Mouse (Mus musculus): ENCODE measurements around the gene Cyp2d9. TPM values are rescaled to one million over a fixed set of nuclear protein-coding genes. Genes with fewer than 3 reads are reported as not detected.
"Not testable (repeated sequence)": the region's sequence is repeated elsewhere in the genome, so short reads cannot be mapped to it uniquely, and the experiment has no call there.

Gene Cyp2d9
- not detected for total RNA-seq (2021)

DNA sequence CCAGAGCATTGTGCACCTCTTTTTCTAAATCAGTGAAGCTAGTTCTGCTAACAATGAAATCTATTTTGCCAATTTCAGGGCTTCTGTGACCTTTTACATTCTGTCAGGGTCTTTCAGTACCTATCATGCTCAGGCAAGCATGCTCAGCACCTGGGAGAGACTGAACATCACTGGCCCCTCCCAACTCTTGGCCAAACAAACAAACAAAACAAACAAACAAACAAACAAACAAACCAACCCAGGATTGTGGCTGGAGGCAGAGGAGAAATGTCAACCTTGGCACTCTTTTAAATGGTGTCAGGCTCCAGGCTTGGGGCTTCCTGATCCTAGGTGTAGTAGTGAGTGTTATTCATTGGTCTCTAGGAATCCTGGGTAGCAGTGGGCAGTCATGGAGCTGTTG is at the start of gene Cyp2d9:
Gene Cyp2d9 (plus strand): TSS at position 301 of the 400 bp plus-strand sequence.
- intact Hi-C loops (cut with DNase I) = no loop called here
- no peak for DNase-seq (ENCODE audit: low spot score)

DNA sequence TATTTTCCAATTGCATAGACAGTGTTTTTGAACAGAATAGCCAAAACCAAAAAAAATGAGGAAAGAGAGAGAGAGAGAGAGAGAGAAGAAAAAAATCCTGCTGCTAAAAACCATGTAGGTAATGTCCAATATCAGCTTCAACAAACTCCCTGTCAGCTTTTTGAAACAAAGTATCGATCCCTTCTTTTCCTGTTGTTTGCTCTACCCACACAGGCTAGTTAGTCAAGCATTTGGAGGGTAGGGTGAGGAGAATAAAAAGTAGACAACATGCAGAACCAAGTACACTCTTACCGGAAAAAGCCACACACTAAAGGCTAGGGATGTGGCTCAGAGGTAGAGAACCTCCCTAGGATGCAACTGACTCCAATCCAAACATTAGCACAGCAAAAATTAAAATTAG is 47.5 kb upstream of the Cyp2d9 start:
- DNase-seq (ENCODE audit: low spot score) = no peak
- intact Hi-C loops (cut with DNase I) = loop anchor here (2.0 kb wide), 1 partner anchor 31 kb away; no protein-coding TSS in a partner anchor

DNA sequence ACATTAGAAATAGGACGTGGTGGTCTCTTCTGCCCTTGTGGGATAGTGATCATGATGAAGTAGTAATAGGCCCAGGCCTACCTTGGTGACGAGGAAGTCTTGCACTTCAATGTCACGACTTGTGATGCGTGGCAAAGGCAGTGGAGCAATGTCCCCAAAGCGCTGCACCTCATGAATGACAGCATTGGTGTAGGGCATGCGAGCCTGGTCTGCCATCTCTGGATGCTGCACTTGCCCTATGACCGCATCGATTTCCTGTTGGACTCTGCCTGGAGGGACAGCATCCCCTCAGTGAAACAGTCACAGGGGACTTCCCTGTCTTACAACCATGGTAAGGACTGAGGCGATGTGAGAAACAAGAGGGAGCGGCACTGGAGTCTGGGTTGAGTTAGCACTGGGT is 43.3 kb upstream of the Cyp2d9 start:
- not testable (repeated sequence) for DNase-seq (ENCODE audit: low spot score)

DNA sequence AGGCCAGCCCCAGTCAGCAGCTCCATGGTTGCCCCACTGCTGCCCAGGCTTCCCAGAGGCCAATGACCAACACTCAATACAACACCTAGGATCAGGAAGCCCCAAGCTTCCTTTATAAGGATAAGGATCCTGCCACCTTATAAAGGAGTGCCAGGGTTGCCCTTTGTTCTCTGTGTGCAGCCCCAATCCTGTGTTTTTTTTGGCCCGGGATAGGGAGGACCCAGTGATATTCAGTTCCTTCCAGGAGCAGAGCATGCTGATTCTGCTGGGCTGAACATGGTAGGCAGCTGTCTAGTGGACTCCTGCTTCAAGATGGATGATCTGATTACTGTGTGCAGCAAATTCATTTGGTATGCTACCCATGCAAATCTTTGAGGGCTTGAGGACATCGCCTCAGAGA is 39.3 kb upstream of the Cyp2d9 start, which contains the start of gene Cyp2d11:
Gene Cyp2d11 (minus strand): TSS at position 101 of the 400 bp plus-strand sequence.
- DNase-seq (ENCODE audit: low spot score); intact Hi-C loops (cut with DNase I): not testable (repeated sequence)

More for the DNA sequence above, 43.3 kb upstream of the Cyp2d9 start:
- intact Hi-C loops (cut with DNase I) = not testable (repeated sequence)

DNA sequence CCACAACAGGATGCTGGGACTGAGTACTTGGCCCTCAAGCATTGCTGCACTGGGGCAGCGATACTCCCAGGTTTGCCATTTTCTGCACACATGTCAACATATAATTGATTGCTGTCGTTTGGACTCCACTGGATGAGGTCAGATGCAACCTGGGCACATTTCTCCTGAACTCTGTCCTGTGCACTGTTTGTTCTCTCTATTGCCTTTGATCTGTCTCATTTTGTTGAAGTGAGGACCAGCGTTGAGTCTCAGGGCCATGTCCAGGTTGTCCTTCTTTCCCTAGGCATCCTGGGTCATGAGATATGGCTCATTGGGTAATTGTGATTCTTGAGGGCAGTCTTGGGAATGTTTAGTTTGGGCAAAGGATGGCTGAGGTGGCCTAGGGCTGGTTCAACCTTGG is 37.3 kb upstream of the Cyp2d9 start:
- intact Hi-C loops (cut with DNase I); DNase-seq (ENCODE audit: low spot score): not testable (repeated sequence)

DNA sequence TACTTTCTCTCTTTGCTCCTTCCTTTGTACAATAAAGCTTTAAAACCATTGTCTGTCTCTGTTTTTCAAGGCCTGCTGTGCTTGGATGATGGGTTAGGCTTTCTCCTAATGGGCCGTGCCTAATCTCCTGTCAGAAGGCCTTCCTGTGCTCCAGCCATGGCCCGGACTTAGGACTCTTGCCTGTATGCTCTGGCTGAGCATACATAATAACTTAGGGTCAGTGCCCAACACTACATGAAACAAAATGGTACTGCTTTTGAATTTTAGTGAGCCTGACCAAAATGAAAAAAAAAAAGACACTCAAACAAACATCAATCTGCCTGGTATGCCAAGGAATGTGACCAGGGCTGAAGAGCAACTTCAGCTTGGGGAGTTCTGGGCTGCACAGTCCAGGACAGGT is 31.7 kb upstream of the Cyp2d9 start:
- intact Hi-C loops (cut with DNase I) = no loop called here
- DNase-seq (ENCODE audit: low spot score) = no peak

DNA sequence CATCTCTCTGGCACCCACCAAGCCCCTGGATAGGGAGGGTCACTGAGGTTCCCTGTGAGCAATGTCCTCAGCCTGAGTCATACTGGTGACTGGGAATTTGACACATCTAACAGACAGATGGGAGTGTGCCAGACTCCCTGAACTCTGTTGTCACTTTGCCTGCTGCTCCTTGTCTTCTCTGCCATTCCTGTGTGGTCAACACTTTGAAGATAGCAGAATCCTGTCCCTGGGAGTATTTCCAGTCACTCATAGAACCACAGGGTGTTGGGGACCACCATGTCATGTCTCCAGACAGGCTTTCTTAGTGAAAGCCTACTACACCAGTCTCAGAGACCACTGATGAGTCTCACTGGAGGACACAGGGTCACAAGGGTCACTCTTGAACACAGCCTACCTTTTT is 31.1 kb upstream of the Cyp2d9 start:
- DNase-seq (ENCODE audit: low spot score) = no peak
- intact Hi-C loops (cut with DNase I) = no loop called here

DNA sequence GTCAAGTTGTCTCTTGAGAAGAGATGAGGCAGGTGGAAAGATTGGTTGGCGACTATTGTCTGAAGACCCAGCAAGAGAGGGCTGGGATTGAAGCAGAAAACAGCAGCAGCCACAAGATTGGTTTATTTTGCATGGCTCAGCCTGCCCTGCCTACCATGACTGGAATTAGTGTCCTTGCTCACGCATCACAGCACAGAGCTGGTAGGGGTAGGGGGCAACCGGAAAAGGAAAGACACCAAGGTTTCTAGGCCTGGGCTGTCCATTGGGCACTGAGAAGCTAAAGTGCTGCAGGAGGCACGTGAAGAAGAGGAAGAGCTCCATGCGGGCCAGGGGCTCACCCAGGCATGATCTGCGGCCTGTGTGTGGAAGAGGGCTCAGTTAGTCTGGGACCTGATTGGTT is 30.5 kb upstream of the Cyp2d9 start:
- DNase-seq (ENCODE audit: low spot score) = no peak
- intact Hi-C loops (cut with DNase I) = no loop called here

DNA sequence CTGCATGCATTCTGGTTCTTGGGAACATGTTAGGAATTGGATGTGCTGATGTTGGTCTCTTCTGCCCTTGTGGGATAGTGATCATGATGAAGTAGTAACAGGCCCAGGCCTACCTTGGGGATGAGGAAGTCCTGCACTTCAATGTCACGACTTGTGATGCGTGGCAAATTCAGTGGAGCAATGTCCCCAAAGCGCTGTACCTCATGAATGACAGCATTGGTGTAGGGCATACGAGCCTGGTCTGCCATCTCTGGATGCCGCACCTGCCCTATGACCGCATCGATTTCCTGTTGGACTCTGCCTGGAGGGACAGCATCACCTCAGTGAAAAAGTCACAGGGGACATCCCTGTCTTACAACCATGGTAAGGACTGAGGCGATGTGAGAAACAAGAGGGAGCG is 29.6 kb upstream of the Cyp2d9 start:
- intact Hi-C loops (cut with DNase I) = no loop called here
- no peak for DNase-seq (ENCODE audit: low spot score)

DNA sequence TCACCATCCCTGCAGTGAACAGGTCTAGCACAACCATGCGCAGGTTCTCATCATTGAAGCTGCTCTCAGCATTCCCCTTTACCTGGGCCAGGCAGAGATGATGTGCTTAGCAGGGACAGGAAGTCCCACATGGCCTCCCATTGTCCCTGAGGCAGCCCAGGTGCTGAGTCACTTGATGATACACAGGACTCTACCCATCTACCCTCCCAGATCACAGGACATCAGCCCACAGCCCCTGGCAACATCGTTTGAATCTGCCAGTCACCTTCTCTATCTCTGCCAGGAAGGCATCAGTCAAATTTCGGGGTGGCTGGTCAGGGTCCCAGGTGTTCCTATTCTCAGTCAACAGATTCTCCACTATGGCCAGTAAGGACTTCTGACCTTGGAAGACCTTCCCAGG is 29.1 kb upstream of the Cyp2d9 start:
- intact Hi-C loops (cut with DNase I) = no loop called here
- no peak for DNase-seq (ENCODE audit: low spot score)

DNA sequence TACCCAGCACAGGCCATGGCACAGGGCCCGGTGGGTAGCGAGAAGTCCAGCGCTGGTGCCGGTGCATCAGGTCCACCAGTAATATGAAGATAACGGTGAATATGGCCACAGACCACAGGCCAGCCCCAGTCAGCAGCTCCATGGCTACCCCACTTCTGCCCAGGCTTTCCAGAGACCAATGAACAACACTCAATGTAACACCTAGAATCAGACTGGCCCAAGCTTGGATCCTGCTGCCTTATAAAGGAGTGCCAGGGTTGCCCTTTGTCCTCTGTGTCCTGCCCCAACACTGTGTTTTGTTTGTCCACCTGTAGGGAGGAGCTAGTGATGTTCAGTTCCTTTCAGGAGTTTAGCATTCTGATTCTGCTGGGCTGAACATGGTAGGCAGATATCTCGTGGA is 26.3 kb upstream of the Cyp2d9 start, which contains the start of gene Cyp2d10:
Gene Cyp2d10 (minus strand): TSS at position 215 of the 400 bp plus-strand sequence.
- intact Hi-C loops (cut with DNase I) = no loop called here
- no peak for DNase-seq (ENCODE audit: low spot score)

DNA sequence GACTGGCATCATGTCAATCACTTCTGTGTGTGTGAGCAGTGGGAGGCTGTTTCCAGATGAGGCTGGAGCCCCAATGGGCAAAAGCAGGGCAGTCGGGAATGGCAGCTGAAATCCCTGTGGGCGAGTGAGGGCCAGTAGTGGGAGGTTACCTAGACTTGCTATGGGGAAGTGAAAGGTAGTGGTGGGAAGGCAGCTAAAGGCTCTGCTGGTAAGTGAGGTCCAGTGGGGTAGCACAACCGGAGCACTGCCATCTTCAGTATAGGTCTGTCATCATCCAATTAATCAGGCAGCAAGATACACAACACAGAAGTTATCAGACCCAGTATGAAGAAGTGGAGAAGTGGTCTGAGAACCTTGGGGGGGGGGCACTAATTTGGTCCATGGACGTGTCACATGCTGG is 25.7 kb upstream of the Cyp2d9 start:
- no peak for DNase-seq (ENCODE audit: low spot score)
- intact Hi-C loops (cut with DNase I) = no loop called here

DNA sequence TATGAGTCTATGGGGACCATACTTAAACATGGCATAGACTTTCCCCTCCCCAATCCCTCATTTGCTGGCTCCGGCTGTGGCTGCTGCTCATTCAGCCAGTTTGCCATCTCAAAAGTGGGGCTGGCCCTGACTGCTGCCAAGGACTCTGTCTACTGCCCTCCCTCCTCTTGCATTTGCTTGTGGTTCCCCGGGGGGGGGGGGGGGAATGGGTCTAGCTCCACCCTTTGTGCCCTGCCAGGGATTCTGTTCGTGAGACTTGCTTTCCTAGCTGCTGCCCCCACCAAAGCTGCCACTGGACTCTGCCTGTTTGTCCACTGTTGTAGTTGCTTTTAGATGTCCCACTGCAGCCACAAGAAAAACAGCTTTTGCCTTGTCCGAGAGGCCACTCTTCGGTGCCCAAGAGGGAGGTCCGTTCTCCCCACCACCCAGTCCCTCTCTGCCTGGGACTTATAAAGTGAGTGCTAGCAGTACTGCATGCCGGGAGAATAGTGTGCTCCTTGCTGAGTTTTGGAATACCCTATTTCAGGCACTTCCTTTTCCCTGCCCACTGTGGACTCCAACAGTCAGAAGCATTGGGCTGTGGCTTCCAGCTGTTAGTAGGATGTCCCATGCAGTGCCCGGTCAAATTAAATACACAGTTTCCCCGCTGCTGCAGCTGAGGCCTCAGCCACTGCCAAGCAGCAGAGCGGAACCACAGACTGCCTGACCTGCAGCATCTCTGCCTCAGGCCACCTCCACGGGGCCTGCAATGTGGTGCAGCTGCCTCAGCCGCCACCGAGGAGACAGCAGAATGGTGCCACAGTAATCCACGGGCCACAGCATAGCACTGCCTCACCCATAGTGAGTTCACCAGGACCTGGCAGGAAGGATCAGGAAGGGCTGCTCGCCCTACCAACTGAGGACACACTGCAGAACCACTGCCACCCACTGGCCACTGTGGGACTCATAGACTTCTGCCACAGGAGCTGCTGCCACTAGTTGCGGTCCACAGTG is 16.1 kb upstream of the Cyp2d9 start:
- peak; percentile 78 for DNase-seq (ENCODE audit: low spot score)
- intact Hi-C loops (cut with DNase I) = loop anchor here (1.0 to 2.0 kb wide), 3 partner anchors 32 to 151 kb away; partner anchors contain the start of gene Ndufa6

DNA sequence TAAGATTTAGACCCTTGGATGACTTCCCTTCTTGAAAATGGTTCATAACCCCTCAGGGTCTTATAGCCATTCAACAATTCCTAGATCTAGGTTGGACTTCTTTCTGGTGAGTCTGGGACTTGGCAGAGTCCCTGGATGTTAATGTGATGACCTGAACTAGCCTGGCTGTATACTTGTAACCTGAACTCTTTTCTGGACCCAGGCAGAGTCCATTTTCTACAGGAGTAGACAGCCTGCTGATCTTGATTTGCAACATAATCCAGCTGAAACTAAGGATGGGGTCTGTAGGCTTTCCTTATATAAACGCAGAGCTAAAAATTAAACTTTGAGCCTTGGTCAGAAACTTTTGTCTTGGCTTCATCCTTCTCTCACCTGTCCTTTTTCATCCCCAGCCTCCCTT is 14.6 kb upstream of the Cyp2d9 start:
- intact Hi-C loops (cut with DNase I) = no loop called here
- no peak for DNase-seq (ENCODE audit: low spot score)

DNA sequence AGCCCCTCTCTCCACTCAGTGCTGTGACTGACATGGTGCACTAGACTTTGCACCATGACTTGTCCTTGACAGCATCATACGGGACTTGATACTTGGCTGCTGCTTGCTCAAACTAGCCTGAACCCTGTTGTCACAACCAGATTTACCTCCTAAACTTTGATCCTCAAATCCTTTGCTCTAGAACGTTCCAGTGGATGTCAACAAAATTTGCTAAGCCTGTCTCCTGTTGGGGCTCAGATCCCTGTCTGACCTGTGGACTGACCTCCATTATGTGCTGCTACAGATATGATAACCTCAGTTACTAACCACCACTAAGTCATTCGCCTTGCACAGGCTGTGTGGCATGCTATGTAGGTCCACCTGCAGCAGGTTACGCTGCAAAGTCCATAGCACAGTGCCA is 10.3 kb upstream of the Cyp2d9 start:
- intact Hi-C loops (cut with DNase I) = no loop called here
- DNase-seq (ENCODE audit: low spot score) = no peak

DNA sequence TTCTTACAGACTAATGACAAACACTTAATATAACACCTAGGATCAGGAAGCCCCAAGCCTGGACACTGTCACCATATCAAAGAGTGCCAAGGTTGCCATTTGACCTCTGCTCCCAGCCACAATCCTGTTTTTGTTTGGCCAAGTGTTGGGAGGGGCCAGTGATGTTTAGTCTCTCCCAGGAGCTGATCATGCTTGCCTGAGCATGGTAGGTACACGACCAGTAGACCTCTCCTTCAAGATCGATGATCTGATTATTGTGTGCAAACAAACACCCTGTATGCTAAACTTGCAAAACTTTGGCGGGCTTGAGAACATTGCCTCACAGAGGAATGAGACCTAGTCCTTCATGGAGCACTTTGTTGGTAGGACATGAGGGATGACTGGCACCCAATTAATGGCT is 9.8 kb upstream of the Cyp2d9 start:
- DNase-seq (ENCODE audit: low spot score) = no peak
- intact Hi-C loops (cut with DNase I) = no loop called here

DNA sequence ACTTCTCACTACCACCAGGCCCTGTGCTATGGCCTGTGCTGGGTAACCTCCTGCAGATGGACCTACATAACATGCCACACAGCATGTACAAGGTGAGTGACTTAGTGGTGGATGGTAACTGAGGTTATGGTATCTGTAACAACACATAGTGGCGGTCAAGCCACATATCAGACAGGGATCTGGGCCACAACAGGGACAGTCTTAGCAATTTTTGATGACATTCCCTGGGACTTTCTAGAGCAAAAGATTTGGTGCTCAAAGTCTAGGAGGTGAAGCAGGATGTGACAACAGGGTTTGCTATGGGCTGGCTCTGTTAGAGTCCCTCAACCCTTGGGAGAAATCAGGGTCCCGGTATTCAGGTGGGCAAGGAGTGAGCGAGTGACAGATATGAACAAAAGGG is 384 bp downstream of the Cyp2d9 start:
- intact Hi-C loops (cut with DNase I) = no loop called here
- DNase-seq (ENCODE audit: low spot score) = no peak

DNA sequence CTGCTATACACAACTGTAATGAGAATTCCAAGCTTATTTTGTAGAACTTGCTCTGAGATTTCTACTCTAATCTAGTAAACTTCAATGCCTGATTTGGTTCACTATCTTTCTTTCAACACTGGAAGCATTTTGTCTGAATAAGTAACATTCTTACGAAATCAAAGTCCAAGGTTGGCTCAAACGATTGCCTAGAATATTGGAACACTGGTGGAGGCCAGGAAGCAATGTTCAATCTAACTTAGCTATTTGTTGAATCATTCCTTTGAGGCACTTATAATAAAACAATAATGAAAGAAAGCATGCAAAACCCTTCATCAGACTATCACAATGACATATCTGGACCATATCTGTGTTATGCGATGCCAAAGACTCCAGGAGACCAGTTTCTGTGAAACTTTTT is 1.3 kb downstream of the Cyp2d9 start:
- intact Hi-C loops (cut with DNase I) = no loop called here
- DNase-seq (ENCODE audit: low spot score) = no peak

DNA sequence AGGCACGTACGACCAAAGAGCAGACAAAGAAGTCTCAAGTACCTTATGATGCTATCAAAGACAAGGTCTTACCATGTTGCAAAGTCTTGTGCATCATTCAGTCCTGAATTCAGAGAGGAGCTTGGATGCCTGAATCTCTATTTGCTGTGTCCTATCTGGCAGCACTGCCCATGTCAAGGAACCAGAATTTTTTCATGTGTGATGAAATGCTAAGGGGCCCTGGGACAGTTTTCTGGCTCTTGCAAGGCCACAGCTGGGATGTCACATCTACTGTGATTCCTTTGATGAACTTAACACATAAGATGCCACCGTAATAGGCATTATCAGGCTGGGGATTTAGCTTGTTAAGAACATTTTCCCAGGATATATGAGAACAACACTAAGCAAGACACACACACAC is 1.8 kb downstream of the Cyp2d9 start:
- DNase-seq (ENCODE audit: low spot score) = no peak
- intact Hi-C loops (cut with DNase I) = no loop called here

DNA sequence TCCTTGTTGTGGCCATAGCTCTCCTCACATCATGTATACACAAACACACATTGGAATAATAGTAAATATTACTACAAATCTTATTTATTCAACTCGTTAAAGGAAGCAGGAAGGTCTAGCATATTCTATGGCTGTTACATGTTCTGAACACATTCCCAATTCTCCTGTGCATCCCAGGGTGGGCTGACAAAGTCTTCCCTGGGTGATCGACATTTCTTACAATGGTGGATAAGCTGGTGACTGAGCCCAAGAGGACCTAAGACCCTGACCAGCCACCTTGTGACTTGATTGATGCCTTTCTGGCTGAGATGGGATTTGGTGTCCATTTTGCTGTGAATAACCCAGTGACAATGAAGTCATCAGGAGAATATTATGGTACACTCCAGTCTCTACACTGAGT is 2.4 kb downstream of the Cyp2d9 start:
- no peak for DNase-seq (ENCODE audit: low spot score)
- intact Hi-C loops (cut with DNase I) = no loop called here

DNA sequence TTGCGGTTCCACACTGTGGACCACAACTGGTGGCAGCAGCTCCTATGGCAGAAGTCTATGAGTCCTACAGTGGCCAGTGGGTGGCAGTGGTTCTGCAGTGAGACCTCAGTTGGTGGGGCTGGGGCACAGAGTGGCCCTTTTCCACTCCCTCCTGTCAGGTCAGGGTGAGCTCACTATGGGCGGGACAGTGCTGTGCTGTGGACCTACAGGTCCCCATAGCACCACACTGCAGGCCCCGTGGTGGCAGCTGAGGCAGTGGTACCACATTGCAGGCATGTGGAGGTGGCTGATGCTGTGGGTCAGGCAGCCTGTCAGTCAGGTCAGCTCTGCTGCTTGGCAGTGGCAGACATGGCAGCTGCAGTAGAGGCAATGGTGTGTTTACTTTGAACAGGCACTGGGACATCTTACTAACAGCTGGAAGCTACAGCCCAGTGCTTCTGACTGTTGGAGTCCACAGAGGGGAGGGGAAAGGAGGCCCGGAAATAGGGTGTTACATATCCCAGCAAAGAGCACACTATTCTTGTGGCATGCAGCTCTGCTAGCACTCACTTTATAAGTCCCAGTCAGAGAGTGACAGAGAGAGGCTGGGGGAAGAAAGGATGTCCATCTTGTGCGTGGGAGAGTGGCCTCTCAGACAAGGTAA is 4.9 kb downstream of the Cyp2d9 start:
- no peak for DNase-seq (ENCODE audit: low spot score)
- intact Hi-C loops (cut with DNase I) = no loop called here

Data from heart, postnatal 25 days (tissue).